Mouse (Mus musculus): ENCODE results near the gene H2-M1.

H2-M1 gene

DNA sequence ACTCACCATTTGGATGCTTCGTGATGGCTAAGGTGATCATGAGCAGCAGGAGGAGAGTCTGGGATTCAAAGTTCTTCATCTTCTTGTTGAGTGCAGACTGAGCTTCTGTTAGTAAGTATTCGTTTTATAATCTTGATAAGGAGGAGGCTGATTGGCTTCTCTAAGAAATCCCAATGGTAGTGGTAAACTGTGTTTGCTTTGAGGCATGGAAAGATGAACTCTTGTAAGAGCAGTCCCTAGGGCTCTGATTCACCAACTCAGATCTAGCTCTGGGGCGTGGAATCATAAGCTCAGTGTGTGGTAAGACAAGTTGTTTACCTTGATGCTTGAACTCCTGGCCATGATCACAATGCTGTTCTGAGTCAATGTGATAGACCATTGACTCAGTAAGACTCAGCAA lies at the start of gene H2-M1:
H2-M1 (minus strand) TSS at position 101 of the 400 bp plus-strand sequence.
- ATAC-seq (ENCODE audit: insufficient number of reproducible peaks, low FRiP score, low TSS enrichment): no peak

GRCm38 (mm10) chr17:36697693-36698092 lies 25.7 kb upstream of the H2-M1 start:
- ATAC-seq (ENCODE audit: insufficient number of reproducible peaks, low FRiP score, low TSS enrichment): no peak

DNA sequence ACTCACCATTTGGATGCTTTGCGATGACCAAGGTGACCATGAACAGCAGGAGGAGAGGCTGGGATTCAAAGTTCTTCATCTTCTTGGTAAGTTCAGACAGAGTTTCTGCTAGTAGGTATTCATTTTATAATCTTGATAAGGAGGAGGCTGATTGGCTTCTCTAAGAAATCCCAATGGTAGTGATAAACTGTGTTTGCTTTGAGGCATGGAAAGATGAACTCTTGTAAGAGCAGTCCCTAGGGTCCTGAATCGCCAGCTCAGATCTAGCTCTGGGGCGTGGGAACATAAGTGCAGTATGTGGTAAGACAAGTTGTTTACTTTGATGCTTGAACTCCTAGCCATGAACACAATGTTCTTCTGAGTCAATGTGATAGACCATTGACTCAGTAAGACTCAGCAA lies 29.5 kb downstream of the H2-M1 start, which contains the start of gene H2-M9:
H2-M9 (minus strand) TSS at position 101 of the 400 bp plus-strand sequence.
- no peak for ATAC-seq (ENCODE audit: insufficient number of reproducible peaks, low FRiP score, low TSS enrichment)
